Mouse (Mus musculus) MEL (cell line): ENCODE results near the gene Zbtb20.

Experiments
- CTCF ChIP-seq, 3 experiments: IDR thresholded peaks in 2 of 3; conservative IDR thresholded peaks in 1 of 3; 2 replicates each; pipeline ENCODE4 v1.5.1; 2011 to 2012; ENCODE audit warnings: low read length in 3 of 3, low read depth in 2 of 3, mild to moderate bottlenecking in 2 of 3, improper control_type of control experiment in 1 of 3, inconsistent platforms in 1 of 3, mixed read lengths in 1 of 3, moderate library complexity in 1 of 3; ENCODE audit not compliant: control insufficient read depth in 1 of 3, insufficient read depth in 1 of 3, poor library complexity in 1 of 3, severe bottlenecking in 1 of 3
- GATA1 ChIP-seq: IDR thresholded peaks from 2 replicates; pipeline ENCODE4 v1.6.1; 2011; ENCODE audit warnings: low read depth, low read length, improper control_type of control experiment

- no peak for TF ChIP-seq GATA1
- no peak for TF ChIP-seq CTCF (IDR thresholded peaks at IDR 0.05 in 2 of 3, conservative IDR thresholded peaks at IDR 0.05 in 1 of 3; ENCODE audit: control insufficient read depth in 1 of 3, insufficient read depth in 1 of 3, low read depth in 2 of 3, low read length in 3 of 3, poor library complexity in 1 of 3, severe bottlenecking in 1 of 3)
These were observed 194.1 kb downstream of the Zbtb20 start for GRCm38 (mm10) chr16:43069666-43070295.
